Mouse (Mus musculus): ENCODE measurements around the gene Mageb3. TPM values are rescaled to one million over a fixed set of nuclear protein-coding genes. Genes with fewer than 3 reads are reported as not detected.
"Not testable (repeated sequence)": the region's sequence is repeated elsewhere in the genome, so short reads cannot be mapped to it uniquely, and the experiment has no call there.

Gene Mageb3
- not detected for total RNA-seq (2021)

DNA sequence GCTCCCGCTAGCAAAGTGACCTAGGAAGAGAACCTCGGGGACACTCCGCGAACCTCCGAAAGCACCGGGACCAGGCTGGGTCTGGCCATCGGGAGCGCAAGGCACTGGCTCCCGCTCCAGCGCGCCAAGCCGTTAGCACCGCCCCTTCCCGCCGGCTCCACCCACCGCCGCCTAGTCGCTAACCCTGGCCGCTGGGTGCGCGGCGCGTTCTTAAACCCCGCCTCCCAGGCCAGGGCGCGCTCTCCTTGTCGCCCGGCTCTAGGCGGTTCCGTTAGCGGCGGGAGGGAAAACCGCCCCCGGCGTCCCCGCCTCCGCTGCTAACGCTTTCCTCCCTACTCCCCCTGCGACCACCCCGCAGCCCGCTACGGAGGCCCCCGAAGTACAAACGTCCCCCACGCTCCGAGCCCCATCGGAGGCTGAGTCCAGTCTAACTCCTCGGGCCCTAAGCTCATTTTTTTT, at the start of gene Mageb3, which contains the start of gene Ctdspl2:
Mageb3 (minus strand) TSS at position 328 of the 459 bp plus-strand sequence.
Ctdspl2 (plus strand) TSS at position 237 of the 459 bp plus-strand sequence.
- intact Hi-C loops (cut with DNase I) = loop anchor here (2.0 kb wide), 1 partner anchor 73 kb away; the partner anchor contains the start of gene Eif3j1
- peak; percentile 94 for DNase-seq (ENCODE audit: low spot score)

DNA sequence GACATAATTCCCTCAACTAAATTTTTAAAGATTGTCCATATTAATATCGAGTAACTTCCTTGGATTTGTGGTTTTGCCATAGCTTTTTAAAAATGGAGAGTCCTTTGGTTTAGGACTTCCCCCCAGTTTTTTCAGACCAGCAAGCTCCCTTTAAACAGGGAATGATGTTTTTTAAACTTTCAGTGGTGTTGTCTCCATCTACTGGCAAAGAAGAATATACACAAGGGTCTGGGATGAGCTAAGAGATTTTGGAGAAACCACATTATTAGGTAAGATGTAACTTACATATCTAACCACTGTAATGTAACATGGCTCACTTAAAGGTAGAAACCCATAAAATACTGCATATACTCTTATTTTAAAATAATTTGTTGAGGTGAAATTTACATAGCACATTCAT, 39.8 kb upstream of the Mageb3 start:
- DNase-seq (ENCODE audit: low spot score) = no peak
- intact Hi-C loops (cut with DNase I) = no loop called here

DNA sequence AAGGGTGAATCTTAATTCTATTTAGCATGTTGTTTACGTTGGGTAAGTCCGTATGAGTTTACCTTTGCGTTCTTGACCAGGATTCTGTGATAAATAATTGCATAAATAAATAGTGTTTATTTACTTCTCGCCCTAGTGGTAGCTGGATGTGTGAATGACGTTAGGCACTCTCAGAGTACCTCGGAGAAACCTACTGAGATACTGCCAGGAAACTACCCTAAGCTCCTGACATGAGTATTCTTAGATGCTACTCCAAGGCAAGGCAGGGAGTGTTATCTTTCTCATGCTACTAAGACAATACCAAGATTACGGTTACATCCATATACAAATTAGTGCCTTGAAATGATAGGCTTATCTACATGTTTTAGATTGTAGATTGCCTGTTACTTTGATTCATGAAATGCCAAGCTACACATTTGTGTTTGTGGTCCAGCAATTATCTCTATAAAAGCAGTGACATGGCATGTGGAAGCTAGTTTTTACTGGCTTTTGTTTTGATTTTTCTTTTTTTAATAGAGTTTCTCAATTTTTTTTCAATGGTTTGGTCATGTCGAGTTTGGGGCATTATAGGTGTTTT, 1.4 kb upstream of the Mageb3 start:
- DNase-seq (ENCODE audit: low spot score) = no peak
- intact Hi-C loops (cut with DNase I) = loop anchor here (2.0 kb wide), 1 partner anchor 71 kb away; the partner anchor contains the start of gene Eif3j1

DNA sequence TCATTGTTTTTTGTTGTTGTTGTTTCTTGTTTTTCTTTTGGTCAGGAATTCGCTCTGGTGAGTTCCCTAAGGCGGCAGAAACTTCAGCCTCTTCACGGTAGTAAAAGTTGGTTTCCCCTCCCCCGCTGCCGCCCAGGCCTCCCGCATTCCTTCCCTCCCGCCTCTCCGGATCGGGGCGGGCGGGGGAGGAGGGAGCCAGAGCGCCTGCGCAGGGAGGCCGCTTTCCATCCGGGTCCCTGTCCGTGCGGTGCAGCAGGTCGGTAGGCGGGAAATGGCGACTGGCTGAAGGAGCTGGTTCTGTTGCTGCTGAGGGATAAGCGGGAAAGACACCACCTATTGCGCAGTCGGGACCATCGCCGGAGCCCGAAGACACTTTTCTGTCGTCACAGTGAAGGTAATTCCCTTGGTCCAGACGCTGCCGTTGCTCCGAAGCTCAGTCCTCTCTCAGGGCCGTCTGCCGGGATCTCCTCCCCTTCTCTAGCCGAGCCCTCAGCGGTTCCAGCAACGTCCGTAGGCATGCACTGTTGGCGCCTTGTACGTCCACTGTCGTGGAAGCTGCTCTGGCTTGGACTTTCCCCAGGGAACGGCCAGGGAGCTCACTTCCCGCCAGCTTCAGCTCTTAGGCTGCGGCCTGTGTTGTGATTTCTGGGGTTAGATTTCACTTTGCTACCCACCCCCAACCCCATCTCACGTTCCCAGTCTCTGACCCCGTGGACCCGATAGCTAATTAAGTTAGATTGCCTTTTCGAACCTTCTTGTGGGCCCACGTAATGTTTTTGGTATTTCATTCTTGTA, 529 bp upstream of the Mageb3 start:
- DNase-seq (ENCODE audit: low spot score) = peak; percentile 90
- intact Hi-C loops (cut with DNase I) = loop anchor here (2.0 kb wide), 1 partner anchor 72 kb away; the partner anchor contains the start of gene Eif3j1

DNA sequence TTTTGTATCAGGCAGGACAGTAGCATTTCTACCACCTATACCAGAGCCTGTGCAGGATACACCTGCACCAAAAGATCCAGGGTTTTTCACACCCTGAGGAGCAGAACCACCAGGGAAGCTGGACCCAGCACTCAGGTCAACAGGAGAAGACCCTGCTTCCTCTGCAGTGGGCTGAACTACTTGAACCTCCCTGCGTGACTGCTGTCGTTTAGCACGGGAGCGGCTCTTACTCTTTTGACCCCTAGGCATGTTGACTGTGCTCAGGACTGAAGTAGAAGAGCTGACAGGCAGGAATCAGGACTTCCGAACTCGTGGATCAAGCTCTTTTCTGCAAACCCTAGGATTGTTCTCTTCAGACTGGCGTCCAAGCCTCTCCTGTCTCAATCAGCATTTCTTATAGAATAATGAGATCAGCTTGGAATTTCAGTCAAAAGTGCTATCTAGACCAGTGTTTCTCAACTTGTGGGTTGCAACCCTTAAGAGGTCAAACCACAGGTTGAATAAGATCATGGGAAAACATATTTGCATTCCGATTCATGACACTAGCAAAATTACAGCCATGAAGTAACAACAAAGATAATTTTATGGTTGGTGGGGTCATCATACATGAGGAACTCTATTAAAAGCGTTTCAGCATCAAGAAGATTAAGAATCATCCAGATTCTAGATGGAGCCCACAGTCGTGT, 778 bp downstream of the Mageb3 start:
- intact Hi-C loops (cut with DNase I) = no loop called here
- DNase-seq (ENCODE audit: low spot score) = no peak

DNA sequence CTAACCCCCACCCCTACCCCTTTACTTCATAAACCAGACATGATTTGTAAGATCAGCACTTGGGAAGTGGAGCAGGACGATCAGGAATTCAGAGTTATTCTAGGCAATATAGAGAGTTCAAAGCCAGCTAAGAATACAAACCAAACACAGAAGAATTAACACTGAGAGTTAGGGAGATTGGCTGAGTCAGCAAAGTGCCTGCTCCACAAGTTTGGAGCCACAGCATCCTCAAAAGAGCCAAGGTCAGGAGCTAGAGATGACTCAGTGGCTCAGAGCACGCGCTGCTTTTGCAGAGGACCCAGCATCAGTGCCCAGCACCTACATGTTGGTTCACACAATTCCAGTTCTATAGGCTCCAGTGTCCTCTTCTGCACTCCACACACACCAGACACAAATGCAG, 12.5 kb downstream of the Mageb3 start:
- no peak for DNase-seq (ENCODE audit: low spot score)
- intact Hi-C loops (cut with DNase I) = no loop called here

DNA sequence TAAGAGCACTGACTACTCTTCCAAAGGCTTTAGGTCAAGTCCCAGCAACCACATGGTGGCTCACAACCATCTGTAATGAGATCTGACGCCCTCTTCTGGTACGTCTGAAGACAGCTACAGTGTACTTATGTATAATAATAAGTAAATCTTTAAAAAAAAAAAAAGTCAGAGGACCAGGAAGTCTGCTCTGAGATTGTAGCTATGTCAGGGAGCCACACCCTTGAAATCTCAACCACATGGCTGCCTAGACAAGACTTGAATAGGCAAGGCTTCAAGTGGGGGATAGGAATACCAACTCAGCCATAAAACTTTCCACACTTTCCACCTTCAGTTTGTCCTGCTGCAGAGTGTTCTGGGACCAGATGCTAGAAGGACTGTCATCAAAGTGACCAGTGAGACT, 18.3 kb downstream of the Mageb3 start:
- DNase-seq (ENCODE audit: low spot score); intact Hi-C loops (cut with DNase I): not testable (repeated sequence)

DNA sequence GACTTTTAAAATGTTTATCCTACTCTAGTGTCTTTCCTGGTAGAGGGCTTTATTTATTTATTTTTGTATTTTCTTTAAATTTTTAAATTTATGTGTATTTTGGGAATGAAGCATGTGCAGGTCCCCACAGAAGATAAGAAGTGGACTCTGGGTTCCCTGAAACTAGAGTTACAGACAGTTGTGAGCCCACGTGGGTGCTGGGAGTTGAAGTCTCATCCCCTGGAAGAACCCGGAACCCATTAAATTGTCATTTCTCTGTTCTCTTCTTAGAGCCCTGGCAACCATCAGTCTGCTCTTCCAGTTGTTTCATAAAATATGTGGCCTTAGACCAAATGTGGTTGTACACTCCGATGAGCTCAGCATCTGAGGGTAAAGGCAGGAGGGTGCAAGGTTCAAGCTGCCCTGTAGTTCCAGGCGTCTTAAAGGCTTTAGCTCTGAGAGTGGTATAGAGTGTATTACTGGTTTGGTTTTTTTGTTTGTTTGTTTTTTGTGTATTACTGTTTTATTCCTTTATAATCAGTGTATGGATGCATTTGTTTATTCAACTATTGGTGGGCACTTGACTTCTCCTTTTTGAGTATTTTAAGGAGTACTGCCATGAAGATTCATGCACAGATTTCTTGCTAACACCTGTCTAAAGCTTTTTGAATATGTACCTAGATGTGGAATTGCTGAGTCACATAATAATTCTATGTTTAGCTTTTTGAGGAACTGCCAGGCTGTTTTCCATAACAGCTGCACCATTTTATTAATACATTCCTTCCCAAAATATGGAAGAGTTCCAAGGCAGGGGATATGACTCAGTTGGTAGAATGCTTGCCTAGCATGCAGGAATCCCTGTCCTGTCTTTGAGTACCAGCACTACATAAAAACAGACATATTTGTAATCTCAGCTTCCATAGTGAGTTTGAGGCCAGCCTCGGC, 39.6 kb downstream of the Mageb3 start:
- intact Hi-C loops (cut with DNase I) = no loop called here
- DNase-seq (ENCODE audit: low spot score) = no peak

DNA sequence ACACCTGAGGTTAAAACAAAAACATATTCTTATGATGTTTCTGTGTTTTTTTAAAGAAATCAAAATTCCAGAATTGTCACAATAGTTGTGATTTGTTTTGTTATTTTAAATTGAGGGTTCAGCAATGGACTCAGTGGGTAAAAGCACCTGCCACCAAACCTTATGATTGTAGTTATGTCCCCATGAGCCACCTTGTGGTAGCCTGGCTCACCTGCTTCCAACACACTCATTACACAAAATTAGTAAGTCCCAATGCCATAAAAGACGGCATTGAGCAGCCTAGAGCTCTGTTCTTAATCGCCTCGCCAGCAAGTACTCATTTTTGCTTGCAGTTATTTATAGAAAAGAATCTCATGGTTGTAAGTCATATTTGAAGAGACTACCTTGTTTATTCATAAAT, 45.9 kb downstream of the Mageb3 start:
- no peak for DNase-seq (ENCODE audit: low spot score)
- intact Hi-C loops (cut with DNase I) = no loop called here

Other genes with a start within 250 kb of the Mageb3 start
- gene Frmd5, start 149.0 kb downstream of the Mageb3 start, total RNA-seq (2021) = 100 to 1,000 TPM; 162 to 175 TPM
- gene Casc4, start 89.1 kb downstream of the Mageb3 start, total RNA-seq (2021) = 1 to 10 TPM; 8.3 to 9.7 TPM
- gene Ctdspl2, start 91 bp downstream of the Mageb3 start, total RNA-seq (2021) = 10 to 100 TPM; 14.8 to 15.8 TPM
- 10 to 100 TPM; 20.0 to 21.4 TPM for gene Eif3j1, start 72.5 kb upstream of the Mageb3 start, total RNA-seq (2021)
- 10 to 100 TPM; 10.2 to 11.3 TPM for gene Spg11, start 162.3 kb upstream of the Mageb3 start, total RNA-seq (2021)
- 100 to 1,000 TPM; 132 to 152 TPM for gene B2m, start 191.6 kb upstream of the Mageb3 start, total RNA-seq (2021)
- gene Trim69, start 204.6 kb upstream of the Mageb3 start, total RNA-seq (2021) = not detected
- gene Patl2, start 230.1 kb upstream of the Mageb3 start, total RNA-seq (2021) = not detected
- gene Terb2, start 230.2 kb upstream of the Mageb3 start, total RNA-seq (2021) = not detected